Mouse (Mus musculus) lung, adult 10 weeks (tissue): ENCODE measurements around the gene Rnf11. TPM values are rescaled to one million over a fixed set of nuclear protein-coding genes. Genes with fewer than 3 reads are reported as not detected.

Source experiments
- polyA plus RNA-seq: library from polyadenylated mRNA; stranded (reverse); fragments of 350-450 nt; fragmentation: Illumina TruSeq; extraction: RNeasy Lipid Tissue Mini Kit (QIAGEN cat#74804); gene quantifications from one replicate; pipeline ENCODE4 v1.2.3, GENCODE M21; 2014; ENCODE audit warnings: low read depth, low replicate concordance; ENCODE audit not compliant: insufficient read depth

Gene Rnf11
- 81.8 TPM for polyA plus RNA-seq

DNA sequence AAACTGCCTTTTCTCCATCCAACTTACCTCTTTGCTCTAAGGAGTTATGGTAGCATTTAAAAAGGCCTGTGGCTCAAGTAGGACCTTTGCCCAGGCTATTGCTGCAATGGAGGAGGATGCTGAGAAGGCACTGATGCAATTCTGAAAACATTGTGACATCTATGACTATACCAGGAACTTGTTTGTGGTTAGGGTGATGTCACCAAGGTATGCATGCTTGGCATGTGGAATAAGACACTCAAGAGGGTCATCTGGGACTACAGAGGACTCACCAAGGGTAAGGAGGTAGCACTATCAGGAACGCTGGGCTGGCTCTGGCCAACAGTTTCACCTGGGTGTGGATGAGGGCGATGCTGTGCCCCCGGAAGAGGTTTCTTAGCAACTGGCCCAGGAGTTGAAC lies at the start of gene Rnf11:
Gene Rnf11 (minus strand): TSS at position 108 of the 400 bp plus-strand sequence.

DNA sequence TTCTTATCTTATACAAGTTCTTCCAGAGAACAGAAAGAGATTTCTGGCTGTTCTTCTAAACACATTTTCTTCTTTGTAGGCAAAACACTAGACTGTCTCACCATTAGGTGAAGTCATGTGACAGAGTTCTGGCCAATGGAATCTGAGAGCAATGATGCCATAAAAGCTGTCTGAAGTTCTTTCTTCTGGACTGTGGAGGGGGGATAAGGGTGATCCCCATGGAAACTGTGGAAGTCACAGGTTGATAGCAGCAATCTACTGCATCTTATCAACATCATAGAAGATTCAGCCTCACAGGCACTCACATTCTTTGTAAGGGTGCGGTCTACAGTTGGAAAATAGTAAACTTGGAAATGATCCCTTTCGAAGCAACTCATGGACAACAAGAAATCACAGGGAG lies 46.6 kb upstream of the Rnf11 start, which contains the start of gene 4930522H14Rik:
Gene 4930522H14Rik (minus strand): TSS at position 187 of the 400 bp plus-strand sequence.

DNA sequence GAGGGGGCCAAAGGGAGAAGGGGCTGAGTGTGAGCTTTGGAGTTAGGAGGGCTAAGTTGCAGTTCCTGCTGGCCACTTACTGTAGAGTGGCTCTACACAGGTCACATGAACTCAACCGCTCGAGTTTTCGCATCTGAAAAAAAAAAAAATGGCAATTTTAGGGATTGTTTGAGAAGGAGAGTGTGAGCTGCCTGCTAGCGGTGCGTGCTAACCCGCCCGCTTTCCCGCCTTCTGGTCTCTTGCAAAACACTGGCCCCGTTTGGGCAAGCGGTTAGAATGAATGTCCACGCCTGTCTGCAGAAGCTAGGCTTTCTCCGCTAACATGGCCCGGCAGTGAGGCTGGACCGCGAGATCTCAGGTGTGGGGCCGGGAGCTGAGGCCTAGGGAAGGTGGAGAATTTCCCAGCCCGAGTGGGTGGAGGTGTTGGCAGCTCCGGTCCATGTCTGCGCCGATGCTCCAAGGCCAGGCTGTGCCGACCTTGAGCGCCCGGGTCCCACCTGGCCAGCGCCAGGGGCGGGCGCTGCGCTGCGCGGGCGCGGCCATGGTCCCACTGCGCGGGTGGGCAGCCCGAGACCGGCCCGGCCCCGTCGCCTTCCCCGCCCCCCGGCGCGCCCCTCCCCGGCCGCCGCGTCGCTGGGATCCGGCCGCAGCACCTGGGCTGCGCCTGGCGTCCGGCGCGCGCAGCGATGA lies 77.9 kb downstream of the Rnf11 start, which contains the start of gene Ttc39a:
Gene Ttc39a (plus strand): TSS at position 138 of the 690 bp plus-strand sequence.

Other genes starting within 250 kb of the Rnf11 start
- gene Eps15, start 204.5 kb downstream of the Rnf11 start, polyA plus RNA-seq: 34.6 TPM
- gene Ttc39a, start 78.1 kb downstream of the Rnf11 start, polyA plus RNA-seq: 8.8 TPM
- not detected for gene 4930522H14Rik, start 46.6 kb upstream of the Rnf11 start, polyA plus RNA-seq
- 23.3 TPM for gene Cdkn2c, start 182.5 kb upstream of the Rnf11 start, polyA plus RNA-seq
- 14.8 TPM for gene Faf1, start 191.9 kb upstream of the Rnf11 start, polyA plus RNA-seq